Mouse (Mus musculus): ENCODE measurements around the gene Mre11a.

Gene Mre11a

DNA sequence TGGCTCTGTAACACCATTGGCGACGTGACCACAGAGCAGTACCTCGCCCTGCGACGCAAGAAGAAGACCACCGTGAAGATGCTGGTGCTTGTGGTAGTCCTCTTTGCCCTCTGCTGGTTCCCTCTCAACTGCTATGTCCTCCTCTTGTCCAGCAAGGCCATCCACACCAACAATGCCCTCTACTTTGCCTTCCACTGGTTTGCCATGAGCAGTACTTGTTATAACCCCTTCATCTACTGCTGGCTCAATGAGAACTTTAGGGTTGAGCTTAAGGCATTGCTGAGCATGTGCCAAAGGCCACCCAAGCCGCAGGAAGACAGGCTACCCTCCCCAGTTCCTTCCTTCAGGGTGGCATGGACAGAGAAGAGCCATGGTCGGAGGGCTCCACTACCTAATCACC is 83.9 kb downstream of the Mre11a start:
- DNase-seq (ENCODE audit: low read depth, low spot score), result no peak

DNA sequence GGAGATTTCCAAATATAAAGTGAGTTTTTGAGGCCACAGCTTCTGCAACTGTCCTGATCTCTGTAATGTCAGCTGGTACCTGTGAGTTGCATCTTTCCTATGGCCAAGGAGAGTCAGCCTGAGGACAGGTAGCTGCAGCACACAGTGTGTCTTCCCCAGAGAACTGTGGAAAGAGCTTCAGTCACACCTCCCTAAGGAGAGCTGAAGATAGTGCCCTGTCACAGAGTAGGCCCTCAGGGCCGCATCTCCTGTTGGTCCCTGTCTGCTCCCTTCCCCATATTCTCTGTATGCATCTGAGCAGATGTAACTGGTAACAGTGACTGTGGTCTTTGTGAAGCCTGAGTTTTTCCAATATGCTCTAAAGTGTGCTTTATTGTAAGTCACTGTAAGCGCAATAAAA is 85.9 kb downstream of the Mre11a start:
- DNase-seq (ENCODE audit: low read depth, low spot score), result no peak

GRCm38 (mm10) chr9:14870802-14871201 is 86.3 kb downstream of the Mre11a start:
- DNase-seq (ENCODE audit: low read depth, low spot score), result no peak

GRCm38 (mm10) chr9:14871536-14871935 is 87.1 kb downstream of the Mre11a start:
- DNase-seq (ENCODE audit: low read depth, low spot score), result no peak

DNA sequence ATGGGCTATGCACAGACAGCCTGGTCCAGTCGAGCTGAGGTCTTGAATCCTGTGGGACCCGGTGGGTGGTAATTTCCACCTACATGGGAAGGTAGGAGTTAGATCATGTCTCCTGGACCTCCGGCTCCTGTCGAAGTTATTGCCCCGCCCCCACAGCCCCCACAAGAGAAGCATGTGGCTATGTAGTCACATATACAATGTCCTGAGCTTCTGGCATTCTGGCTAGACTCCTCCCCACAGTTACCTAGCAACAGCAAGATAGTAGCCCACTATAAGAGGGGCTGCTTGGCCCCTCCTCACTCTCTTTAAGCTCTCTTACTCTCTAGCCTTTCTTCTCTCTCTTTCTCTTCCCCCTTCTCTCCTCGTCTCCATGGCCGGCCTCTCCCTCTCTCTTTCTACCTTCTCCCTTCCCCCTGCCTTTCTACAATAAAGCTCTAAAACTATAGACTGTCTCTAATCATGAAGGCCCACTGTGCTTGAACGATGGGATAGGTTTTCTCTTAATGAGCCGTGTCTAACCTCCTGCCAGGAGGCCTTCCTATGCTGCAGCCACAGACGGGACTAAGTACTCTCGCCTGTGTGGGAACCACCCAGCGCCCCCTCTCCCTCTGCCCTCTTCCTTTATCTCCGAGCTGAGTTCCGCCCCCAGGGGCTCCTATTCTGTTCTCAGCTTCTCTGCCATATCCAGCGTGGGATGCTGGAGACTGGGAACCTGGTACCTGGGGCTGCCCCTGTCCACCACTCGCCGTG is 87.9 kb downstream of the Mre11a start:
- DNase-seq (ENCODE audit: low read depth, low spot score), result no peak

DNA sequence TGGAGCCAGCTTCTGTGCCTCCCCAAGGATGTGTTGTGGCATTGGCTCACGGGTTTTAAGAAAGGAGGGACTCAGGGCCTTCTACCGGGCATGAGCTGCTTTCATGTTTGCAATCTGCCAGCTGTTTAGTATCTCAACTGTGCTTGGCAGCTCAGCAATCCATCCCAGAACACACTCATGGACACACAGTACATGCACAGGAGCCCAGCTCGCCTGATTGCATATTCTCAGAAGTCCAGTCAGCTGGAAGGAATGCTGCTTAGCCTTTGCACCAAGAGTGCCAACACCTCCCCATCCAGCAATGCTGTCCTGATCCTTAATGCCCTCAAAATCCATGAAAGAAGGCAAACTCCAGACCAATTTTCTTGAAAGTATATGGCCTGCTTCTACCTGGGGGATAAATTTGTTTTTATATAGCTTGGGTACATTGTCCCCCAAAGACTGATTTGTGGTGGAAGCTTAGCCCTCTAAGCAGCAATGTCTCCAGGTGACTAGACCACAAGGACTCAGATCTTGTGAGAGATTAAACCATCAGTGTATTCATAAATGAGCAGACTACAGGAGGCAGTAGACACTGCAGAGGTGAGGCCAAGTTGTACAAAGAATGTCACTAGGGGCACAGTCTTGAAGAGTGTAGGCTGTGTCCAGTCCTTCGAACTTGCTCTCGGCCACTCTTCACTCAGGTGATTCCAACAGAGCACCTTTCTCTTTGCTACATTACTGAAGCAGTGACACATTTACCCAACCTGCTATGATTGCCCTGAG is 91.5 kb downstream of the Mre11a start:
- DNase-seq (ENCODE audit: low read depth, low spot score), result no peak

GRCm38 (mm10) chr9:14876566-14876965 is 92.1 kb downstream of the Mre11a start:
- DNase-seq (ENCODE audit: low read depth, low spot score), result peak; percentile 71

- no peak for DNase-seq (ENCODE audit: low read depth, low spot score)
These were observed 100.2 kb downstream of the Mre11a start for GRCm38 (mm10) chr9:14884641-14885040.

GRCm38 (mm10) chr9:14885151-14885550 is 100.7 kb downstream of the Mre11a start:
- no peak for DNase-seq (ENCODE audit: low read depth, low spot score)

DNA sequence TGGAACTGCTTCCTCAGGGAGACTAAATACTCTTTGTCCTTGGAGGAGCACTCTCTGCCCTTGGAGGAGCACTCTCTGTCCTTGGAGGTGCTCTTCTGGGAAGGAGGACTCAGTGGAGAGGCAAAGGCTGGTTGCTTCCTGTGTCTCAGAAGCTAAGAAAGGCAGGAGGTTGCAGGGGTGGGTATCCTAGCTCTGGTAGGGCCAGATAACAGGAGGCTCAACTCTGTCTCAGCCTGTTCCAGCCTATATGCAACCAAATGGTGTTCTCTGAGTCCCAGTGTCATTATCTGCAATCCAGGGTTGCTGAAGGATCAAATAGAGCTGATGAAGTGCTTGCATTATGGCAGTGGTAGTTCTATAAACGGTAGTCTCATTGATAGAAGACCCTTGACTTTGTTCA is 101.5 kb downstream of the Mre11a start:
- DNase-seq (ENCODE audit: low read depth, low spot score), result no peak
